Mouse (Mus musculus) adrenal gland (tissue): Measurements from ENCODE around the gene Nxf3.
"Not testable (repeated sequence)": the region's sequence is repeated elsewhere in the genome, so short reads cannot be mapped to it uniquely, and the experiment has no call there.

Experiments used
- intact Hi-C: fragments of 180-260 bp; cut with DNase I; formaldehyde crosslinking; loops from one replicate; pipeline ENCODE4 v1.15.1; 2025
- long read RNA-seq, 2 experiments: library from polyadenylated mRNA; unstranded; transcript quantifications; one replicate each; pipeline ENCODE4 v2.0.0; 2020; ENCODE audit warnings: borderline replicate concordance in 1 of 2; ENCODE audit not compliant: insufficient replicate concordance in 1 of 2

The Nxf3 gene
- long read RNA-seq, experiment 1: 0 reads
- long read RNA-seq, experiment 2: 0 reads

GRCm38 (mm10) chrX:136085155-136085554 lies at the start of gene Nxf3:
Gene Nxf3 (minus strand): TSS chrX:136085255.
- intact Hi-C loops: no loop called here

- intact Hi-C loops: no loop called here
Measured at GRCm38 (mm10) chrX:136127744-136128064, 42.6 kb upstream of the Nxf3 start.

GRCm38 (mm10) chrX:136127038-136127743 lies 42.1 kb upstream of the Nxf3 start:
- intact Hi-C loops: no loop called here

GRCm38 (mm10) chrX:136115419-136115961 lies 30.4 kb upstream of the Nxf3 start:
- intact Hi-C loops: no loop called here

- intact Hi-C loops: no loop called here
Measured at GRCm38 (mm10) chrX:136115015-136115414, 30.0 kb upstream of the Nxf3 start.

- intact Hi-C loops: loop anchor here (2.0 kb wide), 1 partner anchor 61 kb away; no protein-coding TSS in a partner anchor
Measured at GRCm38 (mm10) chrX:136107942-136108341, 22.9 kb upstream of the Nxf3 start.

GRCm38 (mm10) chrX:136104724-136105088 lies 19.7 kb upstream of the Nxf3 start:
- intact Hi-C loops: no loop called here

GRCm38 (mm10) chrX:136104046-136104723 lies 19.1 kb upstream of the Nxf3 start:
- intact Hi-C loops: no loop called here

GRCm38 (mm10) chrX:136094421-136094820 lies 9.4 kb upstream of the Nxf3 start:
- intact Hi-C loops: no loop called here

GRCm38 (mm10) chrX:136092497-136093279 lies 7.6 kb upstream of the Nxf3 start:
- intact Hi-C loops: no loop called here

GRCm38 (mm10) chrX:136068020-136068419 lies 17.0 kb downstream of the Nxf3 start, which contains the start of gene Bex2:
Gene Bex2 (minus strand): TSS chrX:136068236.
- intact Hi-C loops: not testable (repeated sequence)

- intact Hi-C loops: not testable (repeated sequence)
Measured at GRCm38 (mm10) chrX:136067201-136067991, 17.7 kb downstream of the Nxf3 start.

GRCm38 (mm10) chrX:136060698-136061097 lies 24.4 kb downstream of the Nxf3 start:
- intact Hi-C loops: no loop called here

- intact Hi-C loops: no loop called here
Measured at GRCm38 (mm10) chrX:136051219-136051618, 33.8 kb downstream of the Nxf3 start.

- intact Hi-C loops: loop anchor here (2.0 kb wide), 1 partner anchor 61 kb away; no protein-coding TSS in a partner anchor
Measured at GRCm38 (mm10) chrX:136047528-136047927, 37.5 kb downstream of the Nxf3 start.

GRCm38 (mm10) chrX:136043726-136044125 lies 41.3 kb downstream of the Nxf3 start:
- intact Hi-C loops: no loop called here

- intact Hi-C loops: not testable (repeated sequence)
Measured at GRCm38 (mm10) chrX:136032799-136033763, 52.0 kb downstream of the Nxf3 start, which contains the start of gene Arxes1. Gene Arxes1 (plus strand): TSS chrX:136033367.

GRCm38 (mm10) chrX:136030331-136030730 lies 54.7 kb downstream of the Nxf3 start:
- intact Hi-C loops: no loop called here
